In the genomic region with DNA sequence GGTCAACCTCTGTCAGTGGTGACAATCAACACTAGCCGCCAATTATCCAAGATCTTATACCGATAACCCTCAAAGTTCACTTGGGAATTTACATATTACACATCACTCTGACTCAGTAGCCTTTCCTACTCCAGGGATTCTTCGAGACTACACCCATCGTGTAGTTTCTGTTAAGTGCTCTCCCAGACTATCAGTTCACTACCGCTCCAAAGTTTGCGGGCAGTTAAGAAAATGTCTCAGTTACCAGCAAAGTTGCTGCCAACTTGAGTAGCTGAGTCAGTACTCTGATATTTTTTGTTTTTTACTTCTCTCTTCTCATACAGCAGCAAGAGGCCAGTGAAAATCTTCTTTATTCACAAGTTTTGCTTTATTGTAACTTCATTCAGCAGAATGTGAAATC, we compare ENCODE assay signal across 19 mouse cellular contexts. TPM values are rescaled to one million over a fixed set of nuclear protein-coding genes. Genes with fewer than 3 reads are reported as not detected.
DNase-seq lines count a peak whose midpoint lies in the region; TF ChIP-seq lines count a peak whose summit lies in the region.
"Had no signal": no experiment of that assay in that cellular context is flagged by ENCODE, and none has a peak within 500 bp of the region (broad histone marks: within the 10 kb centered on the region; RNA-seq: fewer than 3 reads in every experiment).

No protein-coding gene starts in this region.

- peak overlapping the region; percentile 73; the same call in 1 of the 2 replicates for H3K27ac ChIP-seq in gastrocnemius, adult 2 months
- peak overlapping the region; percentile 55 for H3K27ac ChIP-seq in embryonic fibroblast, embryonic 13.5 days (ENCODE audit: insufficient read depth, low read length)
- H3K27ac ChIP-seq: embryonic facial prominence, embryonic 13.5 days; embryonic facial prominence, embryonic 15.5 days; forebrain, embryonic 10.5 days; forebrain, embryonic 12.5 days had no signal

- DNase-seq in gastrocnemius, adult 2 months, result no peak
- no peak for DNase-seq in gastrocnemius, adult 8-10 months (ENCODE audit: low spot score in 2 of 2)
- peak; percentile 55 for DNase-seq in 3T3-L1 (ENCODE audit: low read depth, low spot score)
- no peak for DNase-seq in cerebellum, postnatal 36 days
- DNase-seq in testis, postnatal 14 days (ENCODE audit: low spot score), result no peak
- DNase-seq: adrenal gland, adult 8-10 months; adrenal gland, postnatal 14 days; adrenal gland, postnatal 36 days; cerebellum, adult 11-12 months; cerebellum, adult 2 months; cerebellum, adult 9-10 months; cerebellum, postnatal 10 days; cerebellum, postnatal 25 days; embryo, embryonic 11 days had no signal

- intact Hi-C loops in gastrocnemius, adult 2 months (cut with DNase I), result no loop called here

- TF ChIP-seq CTCF in gastrocnemius, adult 2 months (IDR thresholded peaks at IDR 0.05), result no peak
- no peak for TF ChIP-seq CTCF in embryonic fibroblast, embryonic 13.5 days (IDR thresholded peaks at IDR 0.05; ENCODE audit: borderline replicate concordance, insufficient read depth, low read length)

- 0 out of 2 replicates have a peak overlapping the region, but pooled peaks have one; percentile 7 for H3K4me3 ChIP-seq in gastrocnemius, adult 2 months
- H3K4me3 ChIP-seq in embryonic fibroblast, embryonic 13.5 days (ENCODE audit: insufficient read depth, low read length), result no peak overlapping the region
- H3K4me3 ChIP-seq: embryonic facial prominence, embryonic 13.5 days; embryonic facial prominence, embryonic 15.5 days; forebrain, embryonic 10.5 days; forebrain, embryonic 12.5 days had no signal

- peaks cover 9% of the 10 kb centered on the region for H3K4me1 ChIP-seq in embryonic fibroblast, embryonic 13.5 days (ENCODE audit: control insufficient read depth, insufficient read depth, low read length)
- H3K4me1 ChIP-seq: embryonic facial prominence, embryonic 13.5 days; embryonic facial prominence, embryonic 15.5 days; forebrain, embryonic 10.5 days; forebrain, embryonic 12.5 days had no signal

- TF ChIP-seq POLR2A in embryonic fibroblast, embryonic 13.5 days (IDR thresholded peaks at IDR 0.05; ENCODE audit: low read depth, low read length), result no peak

RNA-seq across cellular contexts. Expression of a gene that starts 31.8 kb away (rescaled TPM):
- total RNA-seq in gastrocnemius, adult 2 months (2021), result 100 to 1,000 TPM; 397 to 478 TPM
- total RNA-seq in gastrocnemius, adult 8-10 months (2022), result 100 to 1,000 TPM; 382 to 463 (median 439) TPM
- 80.1 and 108 TPM in 2 replicates for polyA plus RNA-seq in embryonic fibroblast, embryonic 13.5 days (2011; ENCODE audit: insufficient read length, low read depth, missing spikeins)
